Mouse (Mus musculus) E14TG2a.4 (cell line): ENCODE results near the gene Cadm1.

Experiments
- CTCF ChIP-seq: conservative IDR thresholded peaks from 2 replicates; pipeline ENCODE4 v1.5.1; 2014; ENCODE audit warnings: low read length
- POU5F1 ChIP-seq: IDR thresholded peaks from 2 replicates; pipeline ENCODE4 v1.6.1; 2014; ENCODE audit warnings: low read length, borderline replicate concordance

DNA sequence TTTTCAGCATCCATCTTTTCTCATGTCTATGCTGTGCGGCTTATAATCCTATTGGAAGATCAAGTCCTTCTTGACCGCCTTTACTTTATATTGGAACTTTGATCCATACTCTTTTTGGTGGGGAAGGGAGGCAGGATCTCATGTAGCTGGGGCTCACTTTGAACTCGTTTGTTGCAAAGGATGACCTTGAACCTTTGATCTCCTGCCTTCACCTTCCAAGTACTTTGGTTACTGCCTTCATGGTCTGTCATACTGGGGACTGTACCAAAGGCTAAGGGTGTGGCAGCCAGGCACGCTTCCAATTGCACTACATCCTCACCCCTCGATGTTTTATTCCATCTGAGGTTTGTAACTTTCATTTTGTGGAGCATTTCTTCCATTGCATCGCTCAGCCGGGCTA, 43.5 kb downstream of the Cadm1 start:
- no peak for TF ChIP-seq CTCF
- no peak for TF ChIP-seq POU5F1
